ENCODE assay signal across 15 mouse cellular contexts in the genomic region with DNA sequence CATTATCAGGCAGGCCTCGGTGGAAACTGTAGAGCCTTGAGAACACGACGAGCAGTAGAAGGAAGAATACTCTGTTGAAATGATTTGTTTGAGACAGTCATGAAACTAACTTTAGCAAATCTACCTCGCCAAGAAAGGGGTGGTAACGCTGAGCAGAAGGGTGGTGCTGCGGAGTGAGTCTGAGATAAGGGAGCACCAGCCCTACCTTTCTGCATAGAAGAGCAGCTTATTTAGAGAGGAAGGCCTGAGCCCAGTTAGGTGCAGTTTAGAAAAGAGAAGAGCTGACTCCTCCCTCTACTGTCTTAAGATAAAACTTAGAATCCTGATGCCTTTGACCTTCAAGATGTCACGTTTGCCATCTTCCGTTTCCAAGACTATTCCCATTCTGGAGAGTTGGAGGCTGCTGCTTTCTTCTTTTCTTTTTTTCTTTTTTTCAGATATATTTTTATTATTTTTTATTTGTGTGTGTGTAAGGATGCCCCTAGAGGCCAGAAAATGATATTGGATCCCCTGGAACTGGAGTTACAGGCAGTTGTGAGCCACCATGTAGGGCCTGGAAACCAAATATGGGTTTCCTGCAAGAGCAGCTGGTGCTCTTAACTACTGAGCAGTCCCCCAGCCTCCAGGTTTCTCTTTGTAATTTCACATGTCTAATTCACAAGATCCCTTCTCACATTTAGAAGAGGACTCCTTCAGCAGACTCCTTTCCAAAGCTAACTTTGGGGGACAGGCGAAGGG. TPM values are rescaled to one million over a fixed set of nuclear protein-coding genes. Genes with fewer than 3 reads are reported as not detected.
DNase-seq lines count a peak whose midpoint lies in the region; ATAC-seq and TF ChIP-seq lines count a peak whose summit lies in the region.
"Had no signal": no experiment of that assay in that cellular context is flagged by ENCODE, and none has a peak within 500 bp of the region (broad histone marks: within the 10 kb centered on the region; RNA-seq: fewer than 3 reads in every experiment).

No protein-coding gene starts in this region.

- H3K4me2 ChIP-seq in heart, postnatal 0 days (ENCODE audit: low read depth, low read length), result no peak overlapping the region
- H3K4me2 ChIP-seq in heart, embryonic 11.5 days, result no peak overlapping the region
- no peak overlapping the region for H3K4me2 ChIP-seq in liver, embryonic 12.5 days
- H3K4me2 ChIP-seq in liver, embryonic 11.5 days, result no peak overlapping the region
- H3K4me2 ChIP-seq in embryonic facial prominence, embryonic 15.5 days (replicated peaks), result no peak overlapping the region
- H3K4me2 ChIP-seq: heart, embryonic 13.5 days; hindbrain, embryonic 13.5 days; midbrain, embryonic 11.5 days had no signal

- no peak overlapping the region for H3K27ac ChIP-seq in heart, postnatal 0 days (ENCODE audit: low read depth)
- no peak overlapping the region for H3K27ac ChIP-seq in heart, embryonic 11.5 days (ENCODE audit: low read depth, low read length)
- no peak overlapping the region for H3K27ac ChIP-seq in liver, embryonic 12.5 days
- no peak overlapping the region for H3K27ac ChIP-seq in liver, embryonic 11.5 days (ENCODE audit: low read depth, low read length)
- H3K27ac ChIP-seq in embryonic facial prominence, embryonic 15.5 days (replicated peaks), result peak overlapping the region; percentile 58
- H3K27ac ChIP-seq: heart, embryonic 13.5 days; hindbrain, embryonic 13.5 days had no signal

- no peaks in the 10 kb centered on the region for H3K36me3 ChIP-seq in heart, postnatal 0 days (replicated peaks; ENCODE audit: control insufficient read depth, insufficient read depth, low read length)
- no peaks in the 10 kb centered on the region for H3K36me3 ChIP-seq in heart, embryonic 11.5 days (ENCODE audit: control insufficient read depth, insufficient read depth, low read length)
- no peaks in the 10 kb centered on the region for H3K36me3 ChIP-seq in liver, embryonic 12.5 days
- no peaks in the 10 kb centered on the region for H3K36me3 ChIP-seq in liver, embryonic 11.5 days (ENCODE audit: control insufficient read depth, insufficient read depth, low read length)
- H3K36me3 ChIP-seq in embryonic facial prominence, embryonic 15.5 days, result no peaks in the 10 kb centered on the region
- H3K36me3 ChIP-seq: heart, embryonic 13.5 days; hindbrain, embryonic 13.5 days had no signal

- H3K9me3 ChIP-seq in heart, postnatal 0 days (replicated peaks; ENCODE audit: control insufficient read depth, low read length), result no peaks in the 10 kb centered on the region
- H3K9me3 ChIP-seq in heart, embryonic 11.5 days (replicated peaks; ENCODE audit: control insufficient read depth, low read length), result no peaks in the 10 kb centered on the region
- H3K9me3 ChIP-seq in liver, embryonic 12.5 days (replicated peaks), result no peaks in the 10 kb centered on the region
- H3K9me3 ChIP-seq in liver, embryonic 11.5 days (ENCODE audit: control insufficient read depth, low read length), result no peaks in the 10 kb centered on the region
- no peaks in the 10 kb centered on the region for H3K9me3 ChIP-seq in embryonic facial prominence, embryonic 15.5 days (replicated peaks)
- H3K9me3 ChIP-seq: heart, embryonic 13.5 days; hindbrain, embryonic 13.5 days had no signal

- peak; percentile 10 for DNase-seq in heart, postnatal 0 days (ENCODE audit: low spot score)
- DNase-seq in liver, embryonic 11.5 days (ENCODE audit: low spot score), result no peak
- peak; percentile 30 for DNase-seq in NIH3T3 (ENCODE audit: low read depth)
- DNase-seq in cerebellum, postnatal 10 days, result no peak
- no peak for DNase-seq in left cerebral cortex, postnatal 4 days
- DNase-seq: cerebellum, adult 9-11 months; kidney, postnatal 25 days; liver, postnatal 0 days had no signal

- intact Hi-C loops in left cerebral cortex, postnatal 4 days (cut with DNase I), result no loop called here

- no peak for TF ChIP-seq EP300 in heart, postnatal 0 days (IDR thresholded peaks at IDR 0.05; ENCODE audit: low read depth)

- ATAC-seq in heart, postnatal 0 days (ENCODE audit: insufficient read depth, low read depth), result no peak
- no peak for ATAC-seq in heart, embryonic 11.5 days (replicated peaks; ENCODE audit: insufficient number of reproducible peaks, low FRiP score, low TSS enrichment)
- peak; percentile 46; the same call in 1 of the 2 replicates for ATAC-seq in liver, embryonic 12.5 days
- ATAC-seq in liver, embryonic 11.5 days (replicated peaks; ENCODE audit: low FRiP score), result no peak
- ATAC-seq in embryonic facial prominence, embryonic 15.5 days (ENCODE audit: insufficient number of reproducible peaks, low FRiP score, low TSS enrichment, low read depth), result no peak
- ATAC-seq: activated CD4-positive, CD25-positive, alpha-beta regulatory T cell, adult 4 months; liver, postnatal 0 days had no signal

- no peak for TF ChIP-seq CTCF in heart, postnatal 0 days (IDR thresholded peaks at IDR 0.05; ENCODE audit: low read depth)

- H3K9ac ChIP-seq in heart, postnatal 0 days (replicated peaks; ENCODE audit: low read depth, low read length), result no peak overlapping the region
- H3K9ac ChIP-seq in heart, embryonic 11.5 days (ENCODE audit: low read depth, low read length), result no peak overlapping the region
- no peak overlapping the region for H3K9ac ChIP-seq in liver, embryonic 12.5 days
- H3K9ac ChIP-seq in liver, embryonic 11.5 days (ENCODE audit: low read depth, low read length), result no peak overlapping the region
- no peak overlapping the region for H3K9ac ChIP-seq in embryonic facial prominence, embryonic 15.5 days
- H3K9ac ChIP-seq: heart, embryonic 13.5 days; hindbrain, embryonic 13.5 days; liver, postnatal 0 days had no signal

- no peak overlapping the region for H3K4me3 ChIP-seq in heart, postnatal 0 days (ENCODE audit: low read depth, low read length)
- no peak overlapping the region for H3K4me3 ChIP-seq in heart, embryonic 11.5 days (ENCODE audit: low read depth, low read length)
- no peak overlapping the region for H3K4me3 ChIP-seq in liver, embryonic 12.5 days
- H3K4me3 ChIP-seq in liver, embryonic 11.5 days (ENCODE audit: low read depth, low read length), result no peak overlapping the region
- no peak overlapping the region for H3K4me3 ChIP-seq in embryonic facial prominence, embryonic 15.5 days (replicated peaks)
- H3K4me3 ChIP-seq: heart, embryonic 13.5 days; hindbrain, embryonic 13.5 days had no signal

- WGBS in heart, postnatal 0 days, result 72% methylated on average over 9 of the region's 9 CpGs
- 72% methylated on average over 9 of the region's 9 CpGs for WGBS in heart, embryonic 11.5 days (ENCODE audit: insufficient replicate concordance)
- WGBS in liver, embryonic 12.5 days (ENCODE audit: insufficient replicate concordance), result 62% methylated on average over 9 of the region's 9 CpGs
- WGBS in liver, embryonic 11.5 days, result 81% methylated on average over 9 of the region's 9 CpGs
- WGBS in embryonic facial prominence, embryonic 15.5 days, result 86% methylated on average over 9 of the region's 9 CpGs

- H3K27me3 ChIP-seq in heart, postnatal 0 days (ENCODE audit: control insufficient read depth, insufficient read depth, low read length), result no peaks in the 10 kb centered on the region
- no peaks in the 10 kb centered on the region for H3K27me3 ChIP-seq in heart, embryonic 11.5 days (ENCODE audit: control insufficient read depth, insufficient read depth, low read length)
- no peaks in the 10 kb centered on the region for H3K27me3 ChIP-seq in liver, embryonic 12.5 days (replicated peaks)
- no peaks in the 10 kb centered on the region for H3K27me3 ChIP-seq in liver, embryonic 11.5 days (replicated peaks; ENCODE audit: control insufficient read depth, insufficient read depth, low read length)
- H3K27me3 ChIP-seq in embryonic facial prominence, embryonic 15.5 days, result no peaks in the 10 kb centered on the region
- H3K27me3 ChIP-seq: heart, embryonic 13.5 days; hindbrain, embryonic 13.5 days had no signal

- no peaks in the 10 kb centered on the region; the same call in 1 of the 2 replicates for H3K4me1 ChIP-seq in heart, postnatal 0 days (ENCODE audit: control insufficient read depth, insufficient read depth)
- H3K4me1 ChIP-seq in heart, embryonic 11.5 days (ENCODE audit: control insufficient read depth, insufficient read depth, low read length), result no peaks in the 10 kb centered on the region
- H3K4me1 ChIP-seq in liver, embryonic 12.5 days, result peaks cover 10% of the 10 kb centered on the region
- 0 out of 2 replicates have a peak, but pooled peaks cover 2% of the 10 kb centered on the region for H3K4me1 ChIP-seq in liver, embryonic 11.5 days (replicated peaks; ENCODE audit: control insufficient read depth, insufficient read depth, low read length)
- peaks cover 12% of the 10 kb centered on the region; the same call in 1 of the 2 replicates for H3K4me1 ChIP-seq in embryonic facial prominence, embryonic 15.5 days

RNA-seq across cellular contexts. Expression of gene Arhgef11, which starts 42.5 kb away (rescaled TPM):
- total RNA-seq in heart, postnatal 0 days (2014; rRNA removed; ENCODE audit: low replicate concordance), result 18.6 and 29.9 TPM in 2 replicates
- polyA plus RNA-seq in heart, postnatal 0 days (2015; fragmentation: Nextera tagmentation; extraction: Ambion mirVana), result 4.5 and 5.3 TPM in 2 replicates
- 8.6 and 11.0 TPM in 2 replicates for polyA plus RNA-seq in heart, embryonic 11.5 days (2014; fragmentation: Nextera tagmentation; extraction: Ambion mirVana)
- 4.2 and 4.9 TPM in 2 replicates for polyA plus RNA-seq in liver, embryonic 12.5 days (2016; fragmentation: Nextera tagmentation; extraction: Ambion mirVana)
- 6.3 and 7.6 TPM in 2 replicates for polyA plus RNA-seq in liver, embryonic 11.5 days (2014; fragmentation: Nextera tagmentation; extraction: Ambion mirVana)
- polyA plus RNA-seq in embryonic facial prominence, embryonic 15.5 days (2015; fragmentation: Nextera tagmentation; extraction: Ambion mirVana), result 16.4 and 18.3 TPM in 2 replicates
- 10 to 100 TPM; 47.6 to 48.3 TPM for total RNA-seq in left cerebral cortex, postnatal 4 days (2021)

Comparison
In these comparisons a context has a peak if more than half of its experiments do, and no peak if none do; other contexts are left out.
1. DNase-seq: peak in heart, postnatal 0 days (single experiment) and NIH3T3 (single experiment); none in liver, embryonic 11.5 days (single experiment), cerebellum, postnatal 10 days (0 of 2) and left cerebral cortex, postnatal 4 days (single experiment).